ENCODE assay signal across 9 mouse cellular contexts in genomic region chr2:102116521-102117401, GRCm38 (mm10).
DNase-seq lines count a peak whose midpoint lies in the region; ATAC-seq and TF ChIP-seq lines count a peak whose summit lies in the region.
"Had no signal": no experiment of that assay in that cellular context is flagged by ENCODE, and none has a peak within 500 bp of the region (broad histone marks: within the 10 kb centered on the region; RNA-seq: fewer than 3 reads in every experiment).

No protein-coding gene starts in this region.

- peak; percentile 66 for ATAC-seq in lung, postnatal 0 days
- ATAC-seq in limb, embryonic 13.5 days (ENCODE audit: low FRiP score, low read depth) = peak; percentile 52; the same call in 1 of the 2 replicates

- no peak overlapping the region for H3K4me3 ChIP-seq in heart, embryonic 10.5 days
- no peak overlapping the region for H3K4me3 ChIP-seq in lung, postnatal 0 days (ENCODE audit: low read depth, low read length)
- H3K4me3 ChIP-seq in lung, adult 2 months (replicated peaks; ENCODE audit: extremely low read depth, low read depth, low read length) = no peak overlapping the region
- no peak overlapping the region for H3K4me3 ChIP-seq in limb, embryonic 13.5 days

- 43% methylated on average over 9 of the region's 9 CpGs for WGBS in heart, embryonic 10.5 days
- WGBS in lung, postnatal 0 days = 15% methylated on average over 9 of the region's 9 CpGs
- WGBS in lung, adult 2 months = 35% methylated on average over 9 of the region's 9 CpGs
- WGBS in limb, embryonic 13.5 days = 45% methylated on average over 9 of the region's 9 CpGs

- H3K27ac ChIP-seq in heart, embryonic 10.5 days = 0 out of 2 replicates have a peak overlapping the region, but pooled peaks have one; percentile 3
- H3K27ac ChIP-seq in lung, postnatal 0 days (ENCODE audit: low read length) = peak overlapping the region; percentile 66
- no peak overlapping the region for H3K27ac ChIP-seq in limb, embryonic 13.5 days

- H3K4me1 ChIP-seq in heart, embryonic 10.5 days = peaks cover 81% of the 10 kb centered on the region
- peaks cover 17% of the 10 kb centered on the region for H3K4me1 ChIP-seq in lung, postnatal 0 days (ENCODE audit: insufficient read depth, low read depth, low read length)
- peaks cover 4% of the 10 kb centered on the region; the same call in 1 of the 2 replicates for H3K4me1 ChIP-seq in lung, adult 2 months (ENCODE audit: control insufficient read depth, insufficient read depth, low read length)
- H3K4me1 ChIP-seq in limb, embryonic 13.5 days = peaks cover 66% of the 10 kb centered on the region

- TF ChIP-seq POLR2A in lung, adult 2 months (IDR thresholded peaks at IDR 0.05; ENCODE audit: borderline replicate concordance, extremely low read depth, low read depth, low read length) = no peak

- 0 out of 2 replicates have a peak, but pooled peaks have one; percentile 35 for TF ChIP-seq EP300 in lung, postnatal 0 days (IDR thresholded peaks at IDR 0.05)

- no peak for TF ChIP-seq CTCF in lung, postnatal 0 days (IDR thresholded peaks at IDR 0.05)
- TF ChIP-seq CTCF in lung, adult 2 months (IDR thresholded peaks at IDR 0.05; ENCODE audit: insufficient read depth, low read length) = no peak

- no peak overlapping the region for H3K9ac ChIP-seq in lung, postnatal 0 days (replicated peaks; ENCODE audit: low read depth)
- no peak overlapping the region for H3K9ac ChIP-seq in limb, embryonic 13.5 days

- H3K36me3 ChIP-seq in heart, embryonic 10.5 days = no peaks in the 10 kb centered on the region
- H3K36me3 ChIP-seq in lung, postnatal 0 days (ENCODE audit: insufficient read depth, low read length) = no peaks in the 10 kb centered on the region
- H3K36me3 ChIP-seq in limb, embryonic 13.5 days = peaks cover 10% of the 10 kb centered on the region

- no peak for DNase-seq in heart, embryonic 10.5 days (ENCODE audit: low spot score)
- DNase-seq in heart, adult 18-20 months = no peak
- DNase-seq in lung, postnatal 0 days (ENCODE audit: low spot score) = peak; percentile 72
- DNase-seq in lung, adult 2 months = no peak
- peak; percentile 45 for DNase-seq in thymus, postnatal 14 days
- no peak for DNase-seq in adrenal gland, postnatal 10 days
- no peak for DNase-seq in gastrocnemius, adult 8-10 months (ENCODE audit: low spot score in 2 of 2)
- DNase-seq: spleen, adult 18-20 months had no signal

- H3K27me3 ChIP-seq in heart, embryonic 10.5 days (ENCODE audit: insufficient read depth, poor library complexity, severe bottlenecking) = no peaks in the 10 kb centered on the region
- H3K27me3 ChIP-seq in lung, postnatal 0 days (replicated peaks; ENCODE audit: insufficient read depth, low read length) = no peaks in the 10 kb centered on the region
- H3K27me3 ChIP-seq in limb, embryonic 13.5 days = no peaks in the 10 kb centered on the region

- no peaks in the 10 kb centered on the region for H3K9me3 ChIP-seq in heart, embryonic 10.5 days
- H3K9me3 ChIP-seq in lung, postnatal 0 days (ENCODE audit: low read length) = no peaks in the 10 kb centered on the region
- H3K9me3 ChIP-seq in limb, embryonic 13.5 days = no peaks in the 10 kb centered on the region

- no peak overlapping the region for H3K4me2 ChIP-seq in lung, postnatal 0 days (replicated peaks; ENCODE audit: low read depth, low read length)
- H3K4me2 ChIP-seq in limb, embryonic 13.5 days (replicated peaks) = no peak overlapping the region

Comparison
In these comparisons a context has a peak if more than half of its experiments do, and no peak if none do; other contexts are left out.
1. DNase-seq: peak in lung, postnatal 0 days (single experiment) and thymus, postnatal 14 days (single experiment); none in heart, embryonic 10.5 days (single experiment), heart, adult 18-20 months (0 of 2), lung, adult 2 months (single experiment), adrenal gland, postnatal 10 days (single experiment) and gastrocnemius, adult 8-10 months (0 of 2).